Mouse (Mus musculus) G1E (cell line): Measurements from ENCODE around the gene Coro2b. TPM values are rescaled to one million over a fixed set of nuclear protein-coding genes. Genes with fewer than 3 reads are reported as not detected.

Experiments used
- ATAC-seq: 2 replicates; pipeline ENCODE4 v1.8.0; 2016; ENCODE audit warnings: mild to moderate bottlenecking; ENCODE audit not compliant: insufficient number of reproducible peaks, poor library complexity, low FRiP score, severe bottlenecking; ENCODE audit errors: extremely low read depth
- DNase-seq: peaks from one replicate; pipeline ENCODE4 v3.0.0; 2012; ENCODE audit warnings: low spot score
- H3K27me3 ChIP-seq: 2 replicates; pipeline ENCODE4 v1.6.1; 2012; ENCODE audit warnings: mild to moderate bottlenecking, low read length, inconsistent platforms; ENCODE audit not compliant: insufficient read depth
- H3K36me3 ChIP-seq: replicated peaks from 2 replicates; pipeline ENCODE3; 2012; ENCODE audit warnings: mild to moderate bottlenecking, inconsistent platforms
- H3K4me1 ChIP-seq: 2 replicates; pipeline ENCODE4 v1.6.1; 2012; ENCODE audit warnings: low read depth, low read length, inconsistent platforms, mixed read lengths; ENCODE audit not compliant: insufficient read depth
- H3K4me3 ChIP-seq: 2 replicates; pipeline ENCODE4 v1.5.1; 2012; ENCODE audit warnings: low read depth, mild to moderate bottlenecking, inconsistent platforms, low read length, moderate library complexity, mixed read lengths
- H3K9me3 ChIP-seq: replicated peaks from 2 replicates; pipeline ENCODE4 v1.6.1; 2012; ENCODE audit warnings: inconsistent platforms
- CTCF ChIP-seq: IDR thresholded peaks from 2 replicates; pipeline ENCODE4 v1.5.1; 2012; ENCODE audit warnings: low read depth, low read length, inconsistent platforms, mixed read lengths
- GATA1 ChIP-seq: IDR thresholded peaks from 2 replicates; pipeline ENCODE4 v1.6.1; 2012; ENCODE audit warnings: borderline replicate concordance, low read length, inconsistent platforms, mixed read lengths
- GATA2 ChIP-seq: IDR thresholded peaks from 2 replicates; pipeline ENCODE4 v1.6.1; 2012; ENCODE audit warnings: low read depth, low read length, inconsistent platforms, borderline replicate concordance
- POLR2AphosphoS5 ChIP-seq: IDR thresholded peaks from 2 replicates; pipeline ENCODE4 v1.6.1; 2012; ENCODE audit warnings: low read depth, low read length, inconsistent platforms; ENCODE audit not compliant: insufficient replicate concordance
- TAL1 ChIP-seq: conservative IDR thresholded peaks from 2 replicates; pipeline ENCODE4 v1.6.1; 2012; ENCODE audit warnings: low read depth, low read length, inconsistent platforms, mixed read lengths
- polyA plus RNA-seq: library from polyadenylated mRNA; stranded (reverse); fragments of >175 nt; gene quantifications from 2 replicates; pipeline ENCODE4 v1.2.3, GENCODE M21; 2012
- total RNA-seq, 2 experiments: library from RNA; stranded (forward) in 1 of 2; stranded (reverse) in 1 of 2; fragments of 200-1000 nt in 1 of 2; fragments of >200 nt in 1 of 2; fragmentation: Nextera tagmentation in 1 of 2; gene quantifications; 2 replicates each; pipeline ENCODE4 v1.2.3; 2014 to 2017

Gene Coro2b
- total and polyA plus RNA-seq, 3 experiments = 0.16 TPM; not detected in 2

GRCm38 (mm10) chr9:62425265-62425664 is 111.6 kb downstream of the Coro2b start:
- no peak for TF ChIP-seq POLR2AphosphoS5
- TF ChIP-seq TAL1 = no peak
- TF ChIP-seq CTCF = no peak
- TF ChIP-seq GATA1 = no peak
- no peak for DNase-seq
- Histone ChIP-seq H3K9me3 (no peaks in the 10 kb centered on the region), H3K4me3 (no peak overlapping the region), H3K36me3 (no peaks in the 10 kb centered on the region), H3K27me3 (peaks cover 25% of the 10 kb centered on the region), H3K4me1 (peaks cover 11% of the 10 kb centered on the region)
- no peak for ATAC-seq

GRCm38 (mm10) chr9:62423871-62424270 is 113.0 kb downstream of the Coro2b start:
- TF ChIP-seq POLR2AphosphoS5 (no peak), CTCF (no peak), GATA2 (no peak)
- H3K4me1 ChIP-seq = peaks cover 16% of the 10 kb centered on the region

GRCm38 (mm10) chr9:62422926-62423325 is 113.9 kb downstream of the Coro2b start:
- peaks cover 17% of the 10 kb centered on the region for H3K4me1 ChIP-seq
- H3K27me3 ChIP-seq = peaks cover 24% of the 10 kb centered on the region; the same call in 1 of the 2 replicates
- no peak for TF ChIP-seq GATA1
- no peak for TF ChIP-seq CTCF
- no peak for TF ChIP-seq POLR2AphosphoS5
- no peak for TF ChIP-seq TAL1
- TF ChIP-seq GATA2 = no peak
- H3K9me3 ChIP-seq = peaks cover 10% of the 10 kb centered on the region
- H3K36me3 ChIP-seq = no peaks in the 10 kb centered on the region
- DNase-seq (no peak), ATAC-seq (no peak)
- no peak overlapping the region for H3K4me3 ChIP-seq

More at GRCm38 (mm10) chr9:62423871-62424270, 113.0 kb downstream of the Coro2b start:
- DNase-seq (no peak), ATAC-seq (no peak)
- Histone ChIP-seq H3K4me3 (no peak overlapping the region), H3K27me3 (peaks cover 27% of the 10 kb centered on the region), H3K36me3 (no peaks in the 10 kb centered on the region), H3K9me3 (0 out of 2 replicates have a peak, but pooled peaks cover 3% of the 10 kb centered on the region)

GRCm38 (mm10) chr9:62421911-62422310 is 114.9 kb downstream of the Coro2b start:
- H3K27me3 ChIP-seq = peaks cover 18% of the 10 kb centered on the region; the same call in 1 of the 2 replicates
- TF ChIP-seq GATA1 (no peak), POLR2AphosphoS5 (no peak), GATA2 (no peak), CTCF (no peak), TAL1 (no peak)
- H3K4me3 ChIP-seq = no peak overlapping the region
- ATAC-seq (no peak), DNase-seq (no peak)
- H3K9me3 ChIP-seq = peaks cover 11% of the 10 kb centered on the region
- H3K36me3 ChIP-seq = no peaks in the 10 kb centered on the region
- peaks cover 23% of the 10 kb centered on the region for H3K4me1 ChIP-seq

- TF ChIP-seq GATA1 (no peak), POLR2AphosphoS5 (no peak), TAL1 (no peak), CTCF (no peak), GATA2 (no peak)
- Histone ChIP-seq H3K4me3 (no peak overlapping the region), H3K4me1 (peaks cover 26% of the 10 kb centered on the region), H3K9me3 (peaks cover 11% of the 10 kb centered on the region), H3K36me3 (no peaks in the 10 kb centered on the region), H3K27me3 (peaks cover 14% of the 10 kb centered on the region; the same call in 1 of the 2 replicates)
- DNase-seq = no peak
- no peak for ATAC-seq
These were observed 115.8 kb downstream of the Coro2b start for GRCm38 (mm10) chr9:62421027-62421426.

- DNase-seq = no peak
- no peak for TF ChIP-seq GATA1
- no peak for TF ChIP-seq CTCF
- no peak for TF ChIP-seq TAL1
- no peak for TF ChIP-seq POLR2AphosphoS5
- no peak for TF ChIP-seq GATA2
- peaks cover 11% of the 10 kb centered on the region for H3K9me3 ChIP-seq
- peaks cover 14% of the 10 kb centered on the region; the same call in 1 of the 2 replicates for H3K27me3 ChIP-seq
- H3K4me3 ChIP-seq = no peak overlapping the region
- no peak for ATAC-seq
- H3K36me3 ChIP-seq = no peaks in the 10 kb centered on the region
- H3K4me1 ChIP-seq = peaks cover 31% of the 10 kb centered on the region
These were observed 116.5 kb downstream of the Coro2b start for GRCm38 (mm10) chr9:62420261-62420917.
